Mouse (Mus musculus) bone marrow, adult 2 months (tissue): ENCODE data around the gene Ndufaf5. TPM values are rescaled to one million over a fixed set of nuclear protein-coding genes. Genes with fewer than 3 reads are reported as not detected.

Source experiments
- H3K27ac ChIP-seq: fragments of 200-500 bp; 2 replicates; pipeline ENCODE4 v1.5.1; 2012; ENCODE audit warnings: low read depth, mild to moderate bottlenecking, control low read depth, inconsistent platforms, low read length; ENCODE audit not compliant: control insufficient read depth, poor library complexity, insufficient read depth
- H3K4me1 ChIP-seq: fragments of 200-500 bp; 2 replicates; pipeline ENCODE4 v1.6.1; 2011; ENCODE audit warnings: low read length; ENCODE audit not compliant: control insufficient read depth, insufficient read depth
- H3K4me3 ChIP-seq: fragments of 200-500 bp; replicated peaks from 2 replicates; pipeline ENCODE3; 2011; ENCODE audit warnings: mild to moderate bottlenecking, low read depth, low read length, control low read depth; ENCODE audit not compliant: control insufficient read depth
- CTCF ChIP-seq: fragments of 200-500 bp; IDR thresholded peaks from 2 replicates; pipeline ENCODE4 v1.5.1; 2011; ENCODE audit warnings: low read length, control low read depth; ENCODE audit not compliant: control insufficient read depth, insufficient read depth
- POLR2A ChIP-seq: fragments of 200-500 bp; IDR thresholded peaks from 2 replicates; pipeline ENCODE4 v1.6.1; 2011; ENCODE audit warnings: low read depth, mild to moderate bottlenecking, control low read depth, low read length, borderline replicate concordance; ENCODE audit not compliant: control insufficient read depth
- WGBS: fragments of 180-500 bp; shearing (Covaris S2); methylation state at CpG from one replicate; pipeline ENCODE4 v1.1.7; 2018; 5-methylcytosine and 5-hydroxymethylcytosine counted together
- polyA plus RNA-seq: library from polyadenylated mRNA; stranded (reverse); fragments of >200 nt; gene quantifications from 2 replicates; pipeline ENCODE4 v1.2.4, GENCODE M21; 2011; ENCODE audit warnings: low replicate concordance; ENCODE audit not compliant: missing spikeins, insufficient read depth, insufficient read length

Ndufaf5 gene
- polyA plus RNA-seq, 1 experiment, result 6.5 TPM

- no peak overlapping the region for H3K27ac ChIP-seq
- TF ChIP-seq CTCF (no peak), POLR2A (no peak)
- no peaks in the 10 kb centered on the region for H3K4me1 ChIP-seq
- 79% methylated on average over 5 of the region's 5 CpGs for WGBS
- no peak overlapping the region for H3K4me3 ChIP-seq
These were observed 71.9 kb downstream of the Ndufaf5 start for GRCm38 (mm10) chr2:140242398-140242797.

GRCm38 (mm10) chr2:140243105-140243504 lies 72.7 kb downstream of the Ndufaf5 start:
- TF ChIP-seq POLR2A (no peak), CTCF (no peak)
- no peak overlapping the region for H3K27ac ChIP-seq
- no peak overlapping the region for H3K4me3 ChIP-seq
- no peaks in the 10 kb centered on the region for H3K4me1 ChIP-seq
- WGBS, result 90% methylated on average over 5 of the region's 5 CpGs

Other genes starting within 250 kb of the Ndufaf5 start
- 5.7 and 7.1 TPM in 2 replicates for gene Tasp1, start 103.8 kb upstream of the Ndufaf5 start, polyA plus RNA-seq
- gene Gm17374, start 18.6 kb upstream of the Ndufaf5 start, polyA plus RNA-seq, result 47.6 TPM in 1 of 2 replicates, not detected in the other
- 13.2 and 15.5 TPM in 2 replicates for gene Esf1, start 85 bp upstream of the Ndufaf5 start, polyA plus RNA-seq
- not detected in 2 replicates for gene Sel1l2, start 219.1 kb downstream of the Ndufaf5 start, polyA plus RNA-seq
- 2.8 and 4.7 TPM in 2 replicates for gene Macrod2, start 224.7 kb downstream of the Ndufaf5 start, polyA plus RNA-seq